ENCODE assay signal across 5 mouse cellular contexts in the genomic region with DNA sequence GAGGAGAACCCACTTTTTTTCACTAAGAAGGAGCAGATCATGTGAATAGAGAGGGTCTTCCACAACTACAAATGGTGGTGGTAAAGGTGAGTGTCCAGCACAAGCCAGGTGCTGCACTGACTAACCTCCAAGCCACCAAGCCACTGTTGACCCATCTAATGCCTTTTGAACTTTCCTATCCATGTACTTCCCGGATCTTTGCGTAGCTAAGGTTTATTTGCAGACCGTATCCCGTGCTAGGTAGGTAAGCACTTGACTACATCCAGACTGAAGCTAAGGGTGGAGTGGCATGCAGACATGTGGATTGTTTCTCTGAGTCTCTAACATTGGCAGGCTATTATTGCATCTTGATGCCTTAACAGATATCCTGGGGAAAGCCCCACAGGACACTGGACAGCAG.
DNase-seq lines count a peak whose midpoint lies in the region; ATAC-seq and TF ChIP-seq lines count a peak whose summit lies in the region.
"Not testable (repeated sequence)": the region's sequence is repeated elsewhere in the genome, so short reads cannot be mapped to it uniquely, and the experiment has no call there.

No protein-coding gene starts in this region.

- not testable (repeated sequence) for H3K4me1 ChIP-seq in liver, embryonic 14.5 days (replicated peaks; ENCODE audit: control insufficient read depth in 2 of 2, insufficient read depth in 2 of 2, low read length in 1 of 2); liver, postnatal 0 days (ENCODE audit: insufficient read depth); lung, embryonic 15.5 days; lung, postnatal 0 days (ENCODE audit: insufficient read depth, low read depth, low read length)

- not testable (repeated sequence) for H3K9ac ChIP-seq in liver, embryonic 14.5 days (replicated peaks); liver, postnatal 0 days (replicated peaks); lung, embryonic 15.5 days; lung, postnatal 0 days (replicated peaks; ENCODE audit: low read depth)

- TF ChIP-seq CTCF in liver, embryonic 14.5 days (IDR thresholded peaks at IDR 0.05; ENCODE audit: low read depth); liver, postnatal 0 days (IDR thresholded peaks at IDR 0.05; ENCODE audit: low read depth); lung, postnatal 0 days (IDR thresholded peaks at IDR 0.05): not testable (repeated sequence)

- not testable (repeated sequence) for H3K36me3 ChIP-seq in liver, embryonic 14.5 days (replicated peaks; ENCODE audit: control insufficient read depth, insufficient read depth, low read depth); liver, postnatal 0 days (replicated peaks; ENCODE audit: insufficient read depth, low read length); lung, embryonic 15.5 days; lung, postnatal 0 days (ENCODE audit: insufficient read depth, low read length)

- not testable (repeated sequence) for DNase-seq in liver, embryonic 14.5 days (ENCODE audit: low read depth in 3 of 3, low spot score in 3 of 3); liver, postnatal 0 days
- DNase-seq in lung, postnatal 0 days (ENCODE audit: low spot score), result peak; percentile 28

- 0 out of 2 replicates have a peak, but pooled peaks have one; percentile 4 for ATAC-seq in cerebellum, adult (ENCODE audit: insufficient number of reproducible peaks, low FRiP score, low TSS enrichment)
- peak; percentile 28; the same call in 1 of the 2 replicates for ATAC-seq in liver, embryonic 14.5 days (ENCODE audit: insufficient read depth)
- 0 out of 2 replicates have a peak, but pooled peaks have one; percentile 44 for ATAC-seq in liver, postnatal 0 days
- ATAC-seq in lung, embryonic 15.5 days (ENCODE audit: borderline replicate concordance, extremely low read depth, low FRiP score, low TSS enrichment), result peak; percentile 39; the same call in 1 of the 2 replicates
- ATAC-seq in lung, postnatal 0 days, result peak; percentile 77

- not testable (repeated sequence) for H3K27ac ChIP-seq in liver, embryonic 14.5 days; liver, postnatal 0 days (ENCODE audit: low read depth); lung, embryonic 15.5 days; lung, postnatal 0 days (ENCODE audit: low read length)

- not testable (repeated sequence) for H3K27me3 ChIP-seq in liver, embryonic 14.5 days (ENCODE audit: control insufficient read depth, insufficient read depth, low read length); liver, postnatal 0 days (ENCODE audit: insufficient read depth, low read length); lung, embryonic 15.5 days; lung, postnatal 0 days (replicated peaks; ENCODE audit: insufficient read depth, low read length)

- WGBS in liver, embryonic 14.5 days (ENCODE audit: insufficient replicate concordance), result 73% methylated on average over 4 of the region's 4 CpGs
- 65% methylated on average over 4 of the region's 4 CpGs for WGBS in liver, postnatal 0 days (ENCODE audit: insufficient replicate concordance)
- 54% methylated on average over 4 of the region's 4 CpGs for WGBS in lung, embryonic 15.5 days
- 62% methylated on average over 4 of the region's 4 CpGs for WGBS in lung, postnatal 0 days

- not testable (repeated sequence) for H3K4me3 ChIP-seq in liver, embryonic 14.5 days (ENCODE audit: insufficient read depth in 1 of 2, low read depth in 2 of 2, low read length in 2 of 2); liver, postnatal 0 days (ENCODE audit: low read depth, low read length); lung, embryonic 15.5 days; lung, postnatal 0 days (ENCODE audit: low read depth, low read length)

- TF ChIP-seq EP300 in liver, embryonic 14.5 days (IDR thresholded peaks at IDR 0.05; ENCODE audit: low read depth); liver, postnatal 0 days (IDR thresholded peaks at IDR 0.05; ENCODE audit: low read depth); lung, postnatal 0 days (IDR thresholded peaks at IDR 0.05): not testable (repeated sequence)

- not testable (repeated sequence) for H3K9me3 ChIP-seq in liver, embryonic 14.5 days (ENCODE audit: control insufficient read depth, low read length); liver, postnatal 0 days (ENCODE audit: low read length); lung, embryonic 15.5 days; lung, postnatal 0 days (ENCODE audit: low read length)

- not testable (repeated sequence) for H3K4me2 ChIP-seq in liver, embryonic 14.5 days (ENCODE audit: low read depth); liver, postnatal 0 days (ENCODE audit: low read depth, low read length); lung, embryonic 15.5 days; lung, postnatal 0 days (replicated peaks; ENCODE audit: low read depth, low read length)

Comparison
In these comparisons a context has a peak if more than half of its experiments do, and no peak if none do; other contexts are left out.
1. ATAC-seq: peak in every context shown above with its lines; median percentile 77 in lung, postnatal 0 days; 44 in liver, postnatal 0 days; 39 in lung, embryonic 15.5 days; 28 in liver, embryonic 14.5 days; 4 in cerebellum, adult.